Mouse (Mus musculus): ENCODE measurements around the gene Gabrb1.

Gene Gabrb1

DNA sequence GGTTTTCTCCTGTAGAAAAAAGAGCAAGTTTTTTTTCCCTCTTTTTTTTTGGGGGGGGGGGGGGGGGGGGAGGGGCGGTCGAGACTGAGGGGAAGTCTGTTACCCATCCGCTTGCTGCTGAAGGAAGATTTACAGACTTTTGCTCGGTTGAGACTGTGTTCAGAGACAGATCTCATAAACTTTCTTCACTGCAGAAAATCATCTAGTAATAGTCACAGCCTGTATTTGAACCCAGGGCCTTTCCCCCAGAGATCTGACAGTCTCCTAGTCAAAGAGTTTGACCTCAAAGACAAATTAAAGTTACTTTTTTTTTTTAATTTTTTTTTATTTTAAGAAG, 510.3 kb downstream of the Gabrb1 start:
- DNase-seq: no peak

DNA sequence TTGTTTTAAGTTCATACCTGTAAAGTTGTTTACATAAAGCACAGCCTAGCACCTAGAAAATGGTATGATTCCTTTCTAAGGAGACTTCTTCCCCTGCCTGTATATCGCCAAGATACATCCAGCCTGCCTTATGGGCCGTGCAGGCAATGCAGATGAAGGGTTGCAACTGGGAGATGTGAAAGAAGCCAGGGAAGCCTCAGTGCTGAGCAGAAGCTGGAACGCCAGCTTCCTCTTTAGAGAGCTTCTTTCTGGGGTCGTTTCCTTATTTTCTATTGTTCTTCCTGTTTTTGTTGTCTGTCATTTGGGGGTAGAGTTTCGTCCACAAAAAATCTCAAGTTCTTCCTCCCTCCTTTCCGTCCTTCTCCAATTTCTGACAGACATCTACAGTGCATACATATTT, 512.2 kb downstream of the Gabrb1 start:
- no peak for DNase-seq

DNA sequence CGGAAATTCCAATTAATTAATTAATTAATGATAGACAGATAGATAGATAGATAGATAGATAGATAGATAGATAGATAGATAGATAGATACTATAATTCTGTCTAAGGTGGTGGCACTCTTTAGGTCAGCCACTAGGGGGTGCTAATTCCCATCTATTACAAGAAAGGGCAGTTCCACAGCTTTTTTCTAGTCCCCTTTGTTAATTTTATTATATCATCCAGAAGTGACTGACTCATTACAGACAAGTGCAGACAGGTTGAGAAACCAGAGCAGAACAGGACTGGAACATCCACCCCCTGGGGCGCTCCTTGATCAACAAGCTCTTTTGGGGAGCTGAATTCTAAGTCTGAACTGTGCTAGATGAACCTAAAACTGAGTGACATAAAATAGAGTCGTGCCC, 514.8 kb downstream of the Gabrb1 start:
- no peak for DNase-seq

- no peak for DNase-seq
Measured at GRCm38 (mm10) chr5:72173521-72173920, 515.6 kb downstream of the Gabrb1 start.

- DNase-seq: no peak
Measured at GRCm38 (mm10) chr5:72175050-72175449, 517.1 kb downstream of the Gabrb1 start.

GRCm38 (mm10) chr5:72175530-72175929, 517.6 kb downstream of the Gabrb1 start:
- no peak for DNase-seq

- no peak for DNase-seq
Measured at GRCm38 (mm10) chr5:72181194-72181593, 523.3 kb downstream of the Gabrb1 start.

DNA sequence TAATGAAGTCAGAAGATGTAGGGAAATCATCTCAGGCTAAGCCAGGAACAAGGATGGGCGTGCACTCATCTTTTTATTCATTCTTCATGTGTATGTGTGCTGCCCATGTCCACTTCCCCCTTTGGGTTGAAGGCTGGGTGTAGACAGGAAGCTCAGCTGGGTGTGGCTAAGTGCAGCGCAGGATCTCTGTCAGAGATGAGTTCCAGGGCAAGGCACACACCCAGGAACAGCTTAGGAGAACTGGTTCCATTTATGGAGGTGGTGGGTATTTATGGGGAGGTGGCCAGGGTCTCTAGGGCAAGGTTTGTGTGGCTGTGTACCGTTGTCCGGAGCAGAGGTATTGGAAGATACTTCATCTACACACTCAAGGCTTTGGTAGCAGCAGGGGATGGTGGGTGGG, 524.9 kb downstream of the Gabrb1 start:
- no peak for DNase-seq

- DNase-seq: no peak
Measured at GRCm38 (mm10) chr5:72183929-72184328, 526.0 kb downstream of the Gabrb1 start.

- DNase-seq: no peak
Measured at GRCm38 (mm10) chr5:72184437-72185100, 526.7 kb downstream of the Gabrb1 start.

DNA sequence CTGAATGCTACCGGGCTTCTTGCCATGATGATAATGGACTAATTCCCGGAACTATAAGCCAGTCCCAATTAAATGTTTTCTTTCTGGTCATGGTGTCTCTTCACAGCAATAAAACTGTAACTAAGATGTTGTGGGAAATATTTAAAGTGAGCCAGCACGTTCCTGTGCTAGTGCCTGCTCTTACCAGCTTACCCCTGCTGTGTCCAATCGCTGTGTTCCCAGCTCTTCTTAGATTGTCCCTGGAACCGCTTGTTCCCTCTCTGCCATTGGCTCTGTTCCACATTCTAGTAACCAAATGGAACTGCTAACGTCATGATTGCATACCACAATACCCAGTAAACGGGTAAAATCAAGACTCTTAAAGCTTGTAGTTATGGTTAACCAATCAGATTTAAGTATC, 533.2 kb downstream of the Gabrb1 start:
- DNase-seq: no peak

DNA sequence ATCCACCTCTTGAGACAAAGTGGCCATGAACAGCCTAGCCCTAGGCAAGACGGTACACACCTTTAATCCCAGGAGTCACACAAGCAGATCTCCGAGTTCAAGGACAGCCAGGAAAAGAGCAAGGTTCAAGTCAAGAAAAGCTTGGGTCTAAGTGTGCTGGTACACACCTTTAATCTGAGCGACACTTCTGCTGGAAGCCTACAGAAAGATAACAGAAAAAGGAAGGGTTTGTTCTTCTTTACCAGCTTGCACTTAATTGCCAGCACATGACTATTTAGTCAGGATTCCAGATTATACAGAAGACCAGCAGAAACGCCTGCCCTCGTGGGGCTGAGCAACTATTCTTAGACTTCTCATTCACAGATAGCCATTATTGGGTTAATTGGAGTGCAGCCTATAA, 534.0 kb downstream of the Gabrb1 start:
- DNase-seq: no peak

- no peak for DNase-seq
Measured at GRCm38 (mm10) chr5:72195442-72195841, 537.5 kb downstream of the Gabrb1 start.

Data from cerebellum, adult 11 months (tissue).